Mouse (Mus musculus): ENCODE data around the gene Fkbp2. TPM values are rescaled to one million over a fixed set of nuclear protein-coding genes. Genes with fewer than 3 reads are reported as not detected.

Gene Fkbp2
- polyA plus RNA-seq, 1 experiment, result 33.2 TPM

- WGBS, result 88% methylated on average over 13 of the region's 13 CpGs
- Histone ChIP-seq H3K36me3 (ENCODE audit: control insufficient read depth, insufficient read depth, low read length) (peaks cover under 1% of the 10 kb centered on the region; the same call in 1 of the 2 replicates), H3K27ac (ENCODE audit: control insufficient read depth, insufficient read depth, low read length) (no peak overlapping the region), H3K4me3 (ENCODE audit: control insufficient read depth, insufficient read depth, low read length) (no peak overlapping the region), H3K27me3 (ENCODE audit: control insufficient read depth, insufficient read depth, low read length) (no peaks in the 10 kb centered on the region), H3K4me1 (replicated peaks; ENCODE audit: control insufficient read depth, insufficient read depth, low read length) (peaks cover 40% of the 10 kb centered on the region)
- no peak for TF ChIP-seq CTCF (IDR thresholded peaks at IDR 0.05; ENCODE audit: borderline replicate concordance, control insufficient read depth, extremely low read depth, insufficient read depth, low read length, poor library complexity)
- TF ChIP-seq POLR2A (IDR thresholded peaks at IDR 0.05; ENCODE audit: control insufficient read depth, extremely low read depth, insufficient read depth, low read length, poor library complexity), result no peak
- DNase-seq, result no peak
Observed at GRCm38 (mm10) chr19:6972247-6972917, 7.9 kb downstream of the Fkbp2 start.

DNA sequence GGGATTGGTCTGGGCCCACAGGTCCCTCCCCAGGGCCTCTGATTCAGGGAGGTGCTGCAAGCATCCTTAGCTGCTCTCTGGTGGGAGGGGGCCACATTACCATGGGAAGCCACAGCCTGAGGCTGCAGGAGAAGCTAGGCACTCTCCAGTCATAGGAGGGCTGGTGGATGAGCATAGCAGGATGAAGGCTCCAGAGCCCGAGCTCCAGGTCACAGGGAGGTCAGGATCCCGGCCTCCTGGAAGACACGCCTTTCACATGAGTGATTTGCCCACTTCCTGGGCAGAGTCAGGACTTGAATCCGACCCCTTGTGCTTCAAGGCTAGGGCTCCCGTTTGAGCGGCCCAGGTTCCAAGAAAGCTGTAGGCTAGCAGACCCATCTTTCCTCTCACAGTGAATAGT is 8.7 kb downstream of the Fkbp2 start:
- TF ChIP-seq CTCF (IDR thresholded peaks at IDR 0.05; ENCODE audit: borderline replicate concordance, control insufficient read depth, extremely low read depth, insufficient read depth, low read length, poor library complexity) (no peak), POLR2A (IDR thresholded peaks at IDR 0.05; ENCODE audit: control insufficient read depth, extremely low read depth, insufficient read depth, low read length, poor library complexity) (no peak)
- no peak overlapping the region for H3K27ac ChIP-seq (ENCODE audit: control insufficient read depth, insufficient read depth, low read length)
- WGBS, result 92% methylated on average over 6 of the region's 6 CpGs
- H3K36me3 ChIP-seq (ENCODE audit: control insufficient read depth, insufficient read depth, low read length), result no peaks in the 10 kb centered on the region
- H3K27me3 ChIP-seq (ENCODE audit: control insufficient read depth, insufficient read depth, low read length), result no peaks in the 10 kb centered on the region
- H3K4me3 ChIP-seq (ENCODE audit: control insufficient read depth, insufficient read depth, low read length), result no peak overlapping the region
- peaks cover 35% of the 10 kb centered on the region for H3K4me1 ChIP-seq (replicated peaks; ENCODE audit: control insufficient read depth, insufficient read depth, low read length)
- DNase-seq, result no peak

DNA sequence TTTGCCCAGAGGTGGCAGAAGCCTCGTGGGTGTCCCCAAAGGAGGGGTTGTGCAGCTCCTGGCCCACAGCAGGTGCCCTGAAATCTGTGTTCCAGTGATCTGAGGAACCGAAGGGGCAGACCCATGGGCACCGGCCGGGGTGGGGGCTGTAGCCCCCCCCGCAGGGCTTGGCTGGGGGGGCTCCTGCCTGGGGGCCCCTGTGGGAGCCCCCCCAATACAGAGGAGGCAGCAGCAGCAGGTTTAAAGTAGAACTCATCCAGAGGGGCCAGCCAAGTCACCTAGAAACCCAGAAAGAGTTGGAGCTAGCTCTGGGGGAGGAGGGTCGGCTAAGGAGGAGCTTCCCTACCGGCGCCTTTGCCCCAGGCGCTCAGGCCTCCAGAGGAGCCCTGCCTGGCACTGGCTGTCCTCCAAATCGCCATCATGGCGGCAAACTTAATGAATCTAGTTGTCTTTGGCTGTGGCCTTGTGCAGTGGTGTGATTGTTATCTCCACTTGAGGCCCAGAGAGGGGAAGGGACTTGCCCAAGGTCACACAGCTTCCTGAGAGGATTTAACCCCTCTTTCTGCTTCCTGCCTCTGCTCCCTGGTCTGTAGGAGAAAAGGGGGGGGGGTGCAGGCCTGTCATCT is 9.7 kb downstream of the Fkbp2 start:
- H3K4me3 ChIP-seq (ENCODE audit: control insufficient read depth, insufficient read depth, low read length), result no peak overlapping the region
- WGBS, result 51% methylated on average over 11 of the region's 11 CpGs
- no peaks in the 10 kb centered on the region for H3K27me3 ChIP-seq (ENCODE audit: control insufficient read depth, insufficient read depth, low read length)
- TF ChIP-seq CTCF (IDR thresholded peaks at IDR 0.05; ENCODE audit: borderline replicate concordance, control insufficient read depth, extremely low read depth, insufficient read depth, low read length, poor library complexity) (no peak), POLR2A (IDR thresholded peaks at IDR 0.05; ENCODE audit: control insufficient read depth, extremely low read depth, insufficient read depth, low read length, poor library complexity) (no peak)
- no peak for DNase-seq
- H3K4me1 ChIP-seq (replicated peaks; ENCODE audit: control insufficient read depth, insufficient read depth, low read length), result peaks cover 30% of the 10 kb centered on the region
- H3K27ac ChIP-seq (ENCODE audit: control insufficient read depth, insufficient read depth, low read length), result no peak overlapping the region
- H3K36me3 ChIP-seq (ENCODE audit: control insufficient read depth, insufficient read depth, low read length), result no peaks in the 10 kb centered on the region

DNA sequence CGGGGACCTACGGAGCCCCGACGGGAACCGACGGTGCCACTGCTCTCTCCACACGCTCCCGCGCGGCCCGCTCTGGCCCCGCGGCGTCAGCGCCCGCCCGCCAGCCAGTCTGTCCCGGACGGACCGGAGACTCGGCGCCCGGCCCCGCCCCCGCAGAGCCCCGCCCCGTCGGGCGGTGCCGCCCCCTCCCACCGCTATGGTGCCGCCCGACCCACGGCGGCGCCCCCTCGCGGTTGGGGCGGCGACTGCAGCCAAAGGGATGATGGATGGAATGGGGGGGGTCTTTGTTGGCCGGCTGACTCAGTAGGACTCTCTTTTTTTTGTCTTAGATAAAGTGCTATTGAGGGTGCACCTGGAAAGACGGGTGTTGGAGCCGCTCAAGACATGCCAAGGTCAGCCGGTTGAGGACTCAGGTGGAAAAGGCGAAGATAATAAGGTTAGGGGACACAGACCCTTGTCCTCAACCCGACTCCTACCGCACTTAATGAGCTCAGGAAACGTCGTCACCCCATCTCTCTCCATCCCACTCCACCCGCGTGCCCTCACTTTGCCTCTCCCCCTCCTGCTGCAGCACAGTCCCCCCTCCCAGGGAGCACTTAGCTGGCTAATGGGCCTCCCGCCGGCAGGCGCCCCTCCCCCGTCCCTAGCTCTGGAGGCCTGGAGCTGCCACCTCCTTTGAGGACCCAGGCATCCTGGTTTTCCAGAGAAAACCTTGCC is 10.5 kb downstream of the Fkbp2 start:
- peak; percentile 94 for TF ChIP-seq CTCF (IDR thresholded peaks at IDR 0.05; ENCODE audit: borderline replicate concordance, control insufficient read depth, extremely low read depth, insufficient read depth, low read length, poor library complexity)
- no peak for TF ChIP-seq POLR2A (IDR thresholded peaks at IDR 0.05; ENCODE audit: control insufficient read depth, extremely low read depth, insufficient read depth, low read length, poor library complexity)

GRCm38 (mm10) chr19:6969291-6969664 is 11.0 kb downstream of the Fkbp2 start:
- DNase-seq, result no peak
- TF ChIP-seq POLR2A (IDR thresholded peaks at IDR 0.05; ENCODE audit: control insufficient read depth, extremely low read depth, insufficient read depth, low read length, poor library complexity), result no peak
- no peak for TF ChIP-seq CTCF (IDR thresholded peaks at IDR 0.05; ENCODE audit: borderline replicate concordance, control insufficient read depth, extremely low read depth, insufficient read depth, low read length, poor library complexity)
- Histone ChIP-seq H3K4me1 (replicated peaks; ENCODE audit: control insufficient read depth, insufficient read depth, low read length) (peaks cover 30% of the 10 kb centered on the region), H3K27ac (ENCODE audit: control insufficient read depth, insufficient read depth, low read length) (no peak overlapping the region), H3K4me3 (ENCODE audit: control insufficient read depth, insufficient read depth, low read length) (peak overlapping the region; percentile 51), H3K36me3 (ENCODE audit: control insufficient read depth, insufficient read depth, low read length) (no peaks in the 10 kb centered on the region), H3K27me3 (ENCODE audit: control insufficient read depth, insufficient read depth, low read length) (no peaks in the 10 kb centered on the region)
- WGBS, result 3% methylated on average over 20 of the region's 20 CpGs

More for the DNA sequence above, 10.5 kb downstream of the Fkbp2 start:
- peaks cover 30% of the 10 kb centered on the region for H3K4me1 ChIP-seq (replicated peaks; ENCODE audit: control insufficient read depth, insufficient read depth, low read length)
- DNase-seq, result peak; percentile 67
- H3K36me3 ChIP-seq (ENCODE audit: control insufficient read depth, insufficient read depth, low read length), result no peaks in the 10 kb centered on the region
- peak overlapping the region; percentile 51 for H3K4me3 ChIP-seq (ENCODE audit: control insufficient read depth, insufficient read depth, low read length)
- no peak overlapping the region for H3K27ac ChIP-seq (ENCODE audit: control insufficient read depth, insufficient read depth, low read length)
- WGBS, result 2% methylated on average over 55 of the region's 55 CpGs
- H3K27me3 ChIP-seq (ENCODE audit: control insufficient read depth, insufficient read depth, low read length), result no peaks in the 10 kb centered on the region

DNA sequence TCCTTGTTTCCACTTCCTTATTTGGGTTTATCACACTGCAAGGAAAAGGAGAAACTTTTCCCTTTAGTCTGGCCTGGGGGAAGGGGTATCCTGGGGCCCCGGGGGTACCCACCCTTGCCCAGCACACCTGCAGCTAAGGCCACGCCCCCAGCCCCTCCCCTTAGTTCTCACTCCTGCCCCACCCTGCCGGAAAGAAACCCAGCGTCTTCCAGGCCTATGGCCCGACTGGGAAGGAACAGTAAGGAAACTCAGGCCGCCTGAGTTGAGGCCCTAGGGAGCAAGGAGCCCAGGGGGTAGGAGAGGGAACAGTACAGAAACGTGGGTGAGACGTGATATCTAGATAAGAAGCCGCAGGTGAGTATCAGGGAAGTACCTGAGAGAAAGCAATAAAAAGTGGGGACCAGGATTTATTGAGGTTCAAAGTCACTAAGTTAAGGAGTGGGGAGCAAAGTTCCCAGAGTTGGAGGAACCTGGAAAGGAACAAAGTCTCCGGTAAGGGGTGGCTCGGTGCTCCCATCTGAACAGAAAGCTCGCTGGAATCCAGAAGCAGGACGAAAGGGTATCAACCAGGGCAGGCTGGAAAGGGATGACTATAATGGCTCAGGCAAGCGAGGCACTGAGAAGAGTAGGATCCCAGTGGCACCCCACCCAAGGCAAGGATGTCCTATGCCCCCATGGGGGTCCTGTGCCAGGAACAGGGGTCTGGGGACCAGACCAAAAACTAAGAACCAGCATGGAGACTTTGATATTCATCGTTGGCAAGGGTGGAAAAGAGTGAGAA is 11.6 kb downstream of the Fkbp2 start:
- Histone ChIP-seq H3K4me3 (ENCODE audit: control insufficient read depth, insufficient read depth, low read length) (0 out of 2 replicates have a peak overlapping the region, but pooled peaks have one; percentile 3), H3K4me1 (replicated peaks; ENCODE audit: control insufficient read depth, insufficient read depth, low read length) (peaks cover 27% of the 10 kb centered on the region), H3K27ac (ENCODE audit: control insufficient read depth, insufficient read depth, low read length) (no peak overlapping the region), H3K27me3 (ENCODE audit: control insufficient read depth, insufficient read depth, low read length) (no peaks in the 10 kb centered on the region), H3K36me3 (ENCODE audit: control insufficient read depth, insufficient read depth, low read length) (no peaks in the 10 kb centered on the region)
- DNase-seq, result peak; percentile 39
- TF ChIP-seq POLR2A (IDR thresholded peaks at IDR 0.05; ENCODE audit: control insufficient read depth, extremely low read depth, insufficient read depth, low read length, poor library complexity) (no peak), CTCF (IDR thresholded peaks at IDR 0.05; ENCODE audit: borderline replicate concordance, control insufficient read depth, extremely low read depth, insufficient read depth, low read length, poor library complexity) (no peak)
- 26% methylated on average over 15 of the region's 15 CpGs for WGBS
